Mouse (Mus musculus) ES-CJ7 (cell line): ENCODE results near the gene Rpl21.
"Not testable (repeated sequence)": the region's sequence is repeated elsewhere in the genome, so short reads cannot be mapped to it uniquely, and the experiment has no call there.

ENCODE experiments used
- DNase-seq: peaks from one replicate; pipeline ENCODE4 v3.0.0; 2011; ENCODE audit warnings: low read depth, low spot score

The Rpl21 gene

GRCm38 (mm10) chr5:146867246-146867945, 34.7 kb downstream of the Rpl21 start:
- DNase-seq = peak; percentile 48

- no peak for DNase-seq
Measured at GRCm38 (mm10) chr5:146867946-146868314, 35.2 kb downstream of the Rpl21 start.

- DNase-seq = no peak
Measured at GRCm38 (mm10) chr5:146872981-146873631, 40.4 kb downstream of the Rpl21 start.

- no peak for DNase-seq
Measured at GRCm38 (mm10) chr5:146876024-146876423, 43.3 kb downstream of the Rpl21 start.

- DNase-seq = not testable (repeated sequence)
Measured at GRCm38 (mm10) chr5:146877882-146878281, 45.2 kb downstream of the Rpl21 start.

GRCm38 (mm10) chr5:146882261-146882660, 49.6 kb downstream of the Rpl21 start:
- DNase-seq = no peak

GRCm38 (mm10) chr5:146883053-146883452, 50.4 kb downstream of the Rpl21 start:
- DNase-seq = no peak

- DNase-seq = no peak
Measured at GRCm38 (mm10) chr5:146883486-146884272, 51.0 kb downstream of the Rpl21 start.
